Mouse (Mus musculus): Measurements from ENCODE around the gene Dll1. TPM values are rescaled to one million over a fixed set of nuclear protein-coding genes. Genes with fewer than 3 reads are reported as not detected.

The Dll1 gene
- polyA plus RNA-seq, 1 experiment: 0.78 TPM

- no peak for TF ChIP-seq CTCF (IDR thresholded peaks at IDR 0.05; ENCODE audit: control insufficient read depth, insufficient read depth, insufficient replicate concordance, low read depth, low read length)
- TF ChIP-seq POLR2A (IDR thresholded peaks at IDR 0.05; ENCODE audit: control insufficient read depth, low read depth, low read length): no peak
- no peak overlapping the region for H3K4me3 ChIP-seq (ENCODE audit: control insufficient read depth, low read depth, low read length)
- no peaks in the 10 kb centered on the region for H3K27me3 ChIP-seq (ENCODE audit: control insufficient read depth, insufficient read depth, low read length)
- H3K36me3 ChIP-seq (ENCODE audit: control insufficient read depth, insufficient read depth, low read length): no peaks in the 10 kb centered on the region
- H3K27ac ChIP-seq (ENCODE audit: control insufficient read depth, insufficient read depth, low read depth, low read length): no peak overlapping the region
- no peaks in the 10 kb centered on the region for H3K4me1 ChIP-seq (ENCODE audit: control insufficient read depth, insufficient read depth, low read length)
Observed at GRCm38 (mm10) chr17:15388892-15389291, 12.2 kb upstream of the Dll1 start.

GRCm38 (mm10) chr17:15383360-15383759, 6.7 kb upstream of the Dll1 start:
- Histone ChIP-seq H3K4me1 (ENCODE audit: control insufficient read depth, insufficient read depth, low read length) (peaks cover 11% of the 10 kb centered on the region), H3K4me3 (ENCODE audit: control insufficient read depth, low read depth, low read length) (no peak overlapping the region), H3K27me3 (ENCODE audit: control insufficient read depth, insufficient read depth, low read length) (peaks cover 2% of the 10 kb centered on the region; the same call in 1 of the 2 replicates), H3K27ac (ENCODE audit: control insufficient read depth, insufficient read depth, low read depth, low read length) (no peak overlapping the region), H3K36me3 (ENCODE audit: control insufficient read depth, insufficient read depth, low read length) (no peaks in the 10 kb centered on the region)
- TF ChIP-seq CTCF (IDR thresholded peaks at IDR 0.05; ENCODE audit: control insufficient read depth, insufficient read depth, insufficient replicate concordance, low read depth, low read length) (no peak), POLR2A (IDR thresholded peaks at IDR 0.05; ENCODE audit: control insufficient read depth, low read depth, low read length) (no peak)

GRCm38 (mm10) chr17:15381869-15382660, 5.4 kb upstream of the Dll1 start:
- TF ChIP-seq CTCF (IDR thresholded peaks at IDR 0.05; ENCODE audit: control insufficient read depth, insufficient read depth, insufficient replicate concordance, low read depth, low read length) (no peak), POLR2A (IDR thresholded peaks at IDR 0.05; ENCODE audit: control insufficient read depth, low read depth, low read length) (no peak)
- peaks cover 11% of the 10 kb centered on the region for H3K4me1 ChIP-seq (ENCODE audit: control insufficient read depth, insufficient read depth, low read length)
- peaks cover 2% of the 10 kb centered on the region; the same call in 1 of the 2 replicates for H3K27me3 ChIP-seq (ENCODE audit: control insufficient read depth, insufficient read depth, low read length)
- H3K4me3 ChIP-seq (ENCODE audit: control insufficient read depth, low read depth, low read length): no peak overlapping the region
- no peak overlapping the region for H3K27ac ChIP-seq (ENCODE audit: control insufficient read depth, insufficient read depth, low read depth, low read length)
- no peaks in the 10 kb centered on the region for H3K36me3 ChIP-seq (ENCODE audit: control insufficient read depth, insufficient read depth, low read length)

DNA sequence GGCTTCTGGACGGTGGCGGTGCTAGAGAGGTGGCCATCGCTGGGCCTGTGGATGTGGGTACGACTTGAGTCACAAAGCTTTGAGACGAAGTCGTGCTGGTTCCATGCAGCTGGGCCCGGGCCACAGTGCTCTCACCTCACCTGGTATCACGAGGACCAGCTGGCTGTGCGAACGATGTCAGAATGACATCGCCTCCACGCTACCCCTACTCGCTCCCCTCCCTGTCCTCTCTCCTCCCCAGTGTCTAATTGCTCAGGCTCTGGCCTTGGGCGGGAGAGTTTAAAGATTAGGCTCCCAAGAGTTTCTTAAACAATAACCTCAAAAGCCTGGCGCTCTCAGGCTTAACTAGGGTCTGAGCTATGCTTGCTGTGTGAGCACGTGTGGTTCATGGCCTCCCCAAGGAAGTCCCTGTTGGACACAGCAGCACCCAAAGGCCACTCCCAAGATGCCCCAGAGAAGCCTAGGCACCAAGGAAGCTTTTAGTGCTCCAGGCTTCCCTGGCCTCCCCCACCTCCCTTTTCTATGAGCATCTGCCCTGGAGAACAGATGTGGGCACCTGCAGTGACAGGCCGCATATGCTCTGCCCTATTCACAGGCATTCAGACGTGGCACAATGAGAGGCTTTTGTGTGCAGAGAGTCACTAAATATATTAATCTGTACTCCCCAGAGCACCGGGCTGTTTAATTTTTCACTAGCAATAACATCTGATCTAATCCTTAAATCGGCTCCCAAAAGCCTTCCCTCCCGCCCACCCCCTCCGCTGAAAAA, 4.6 kb upstream of the Dll1 start:
- Histone ChIP-seq H3K36me3 (ENCODE audit: control insufficient read depth, insufficient read depth, low read length) (no peaks in the 10 kb centered on the region), H3K27me3 (ENCODE audit: control insufficient read depth, insufficient read depth, low read length) (peaks cover 2% of the 10 kb centered on the region; the same call in 1 of the 2 replicates), H3K4me3 (ENCODE audit: control insufficient read depth, low read depth, low read length) (peak overlapping the region; percentile 48), H3K27ac (ENCODE audit: control insufficient read depth, insufficient read depth, low read depth, low read length) (no peak overlapping the region), H3K4me1 (ENCODE audit: control insufficient read depth, insufficient read depth, low read length) (peaks cover 17% of the 10 kb centered on the region)
- TF ChIP-seq CTCF (IDR thresholded peaks at IDR 0.05; ENCODE audit: control insufficient read depth, insufficient read depth, insufficient replicate concordance, low read depth, low read length) (no peak), POLR2A (IDR thresholded peaks at IDR 0.05; ENCODE audit: control insufficient read depth, low read depth, low read length) (no peak)

DNA sequence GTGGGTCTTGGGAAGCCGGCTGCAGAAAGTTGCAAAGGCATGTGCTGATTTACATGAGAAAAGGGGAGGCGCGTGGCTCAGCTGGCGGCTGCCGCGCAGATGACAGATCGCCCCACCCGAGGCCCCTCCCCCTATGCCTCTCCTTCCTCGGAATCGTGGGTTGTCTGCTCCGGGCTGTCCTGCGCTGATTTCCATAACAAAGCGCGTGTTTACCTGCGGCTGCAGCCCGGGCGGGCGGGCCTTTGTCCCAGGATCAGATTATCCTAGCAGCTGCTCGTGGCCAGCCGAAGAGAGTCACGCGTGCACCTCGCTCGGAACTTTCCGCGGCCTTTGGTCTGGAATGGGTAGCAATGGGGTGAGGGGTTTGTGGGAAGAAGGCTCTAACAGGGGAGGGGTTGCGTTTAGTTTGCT, 4.0 kb upstream of the Dll1 start:
- peaks cover 22% of the 10 kb centered on the region for H3K4me1 ChIP-seq (ENCODE audit: control insufficient read depth, insufficient read depth, low read length)
- TF ChIP-seq CTCF (IDR thresholded peaks at IDR 0.05; ENCODE audit: control insufficient read depth, insufficient read depth, insufficient replicate concordance, low read depth, low read length): no peak
- TF ChIP-seq POLR2A (IDR thresholded peaks at IDR 0.05; ENCODE audit: control insufficient read depth, low read depth, low read length): no peak
- H3K4me3 ChIP-seq (ENCODE audit: control insufficient read depth, low read depth, low read length): peak overlapping the region; percentile 48
- no peaks in the 10 kb centered on the region for H3K36me3 ChIP-seq (ENCODE audit: control insufficient read depth, insufficient read depth, low read length)
- peaks cover 2% of the 10 kb centered on the region; the same call in 1 of the 2 replicates for H3K27me3 ChIP-seq (ENCODE audit: control insufficient read depth, insufficient read depth, low read length)
- H3K27ac ChIP-seq (ENCODE audit: control insufficient read depth, insufficient read depth, low read depth, low read length): no peak overlapping the region

- H3K27ac ChIP-seq (ENCODE audit: control insufficient read depth, insufficient read depth, low read depth, low read length): no peak overlapping the region
- no peak overlapping the region; the same call in 1 of the 2 replicates for H3K4me3 ChIP-seq (ENCODE audit: control insufficient read depth, low read depth, low read length)
- no peaks in the 10 kb centered on the region for H3K36me3 ChIP-seq (ENCODE audit: control insufficient read depth, insufficient read depth, low read length)
- TF ChIP-seq CTCF (IDR thresholded peaks at IDR 0.05; ENCODE audit: control insufficient read depth, insufficient read depth, insufficient replicate concordance, low read depth, low read length): no peak
- peaks cover 2% of the 10 kb centered on the region; the same call in 1 of the 2 replicates for H3K27me3 ChIP-seq (ENCODE audit: control insufficient read depth, insufficient read depth, low read length)
- peaks cover 24% of the 10 kb centered on the region for H3K4me1 ChIP-seq (ENCODE audit: control insufficient read depth, insufficient read depth, low read length)
Observed at GRCm38 (mm10) chr17:15379741-15380526, 3.3 kb upstream of the Dll1 start.

All from testis, adult 2 months (tissue).